In the genomic region with DNA sequence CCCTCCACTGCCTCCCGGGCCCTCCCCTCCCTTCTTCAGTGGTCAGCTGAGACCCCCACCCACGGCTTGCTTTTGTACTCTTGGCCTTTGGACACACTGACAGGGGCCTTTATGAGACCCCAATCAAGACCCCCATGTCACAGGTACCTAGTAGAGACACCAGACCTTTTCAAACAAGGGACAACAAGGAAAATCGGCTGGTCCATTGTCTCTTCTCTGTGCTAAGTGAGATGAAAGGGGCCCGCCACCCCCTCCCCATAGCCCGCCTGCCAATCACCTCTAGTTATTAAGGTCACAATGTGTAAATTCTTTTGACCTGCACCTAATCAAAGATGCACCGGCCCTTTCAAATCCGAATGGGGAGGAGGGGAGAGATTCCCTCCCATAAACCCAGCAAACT, we compare ENCODE assay signal across 17 mouse cellular contexts. TPM values are rescaled to one million over a fixed set of nuclear protein-coding genes. Genes with fewer than 3 reads are reported as not detected.
DNase-seq lines count a peak whose midpoint lies in the region; ATAC-seq lines count a peak whose summit lies in the region.
"Had no signal": no experiment of that assay in that cellular context is flagged by ENCODE, and none has a peak within 500 bp of the region (broad histone marks: within the 10 kb centered on the region; RNA-seq: fewer than 3 reads in every experiment).

No protein-coding gene starts in this region.

- DNase-seq in hindbrain, embryonic 10.5 days (ENCODE audit: low spot score) = peak; percentile 26
- no peak for DNase-seq in midbrain, embryonic 14.5 days
- peak; percentile 53 for DNase-seq in retina, embryonic 14.5 days (ENCODE audit: low spot score)
- DNase-seq in frontal cortex, postnatal 14 days (ENCODE audit: low spot score in 2 of 2) = no peak
- DNase-seq: adrenal gland, postnatal 25 days; cerebellum, adult 18-20 months; cerebellum, adult 9-11 months; cerebellum, postnatal 36 days; gastrocnemius, postnatal 14 days; heart, adult 2 months; heart, postnatal 14 days had no signal

- ATAC-seq in hindbrain, embryonic 13.5 days (ENCODE audit: low FRiP score) = no peak
- no peak for ATAC-seq in midbrain, embryonic 13.5 days
- ATAC-seq in midbrain, embryonic 14.5 days (ENCODE audit: low FRiP score, low TSS enrichment) = no peak

- H3K9me3 ChIP-seq in hindbrain, embryonic 10.5 days = no peaks in the 10 kb centered on the region
- no peaks in the 10 kb centered on the region for H3K9me3 ChIP-seq in hindbrain, embryonic 13.5 days
- no peaks in the 10 kb centered on the region for H3K9me3 ChIP-seq in midbrain, embryonic 13.5 days
- no peaks in the 10 kb centered on the region for H3K9me3 ChIP-seq in midbrain, embryonic 14.5 days (ENCODE audit: control insufficient read depth, low read length)
- H3K9me3 ChIP-seq: embryonic facial prominence, embryonic 13.5 days; heart, embryonic 15.5 days had no signal

- peak overlapping the region; percentile 68; the same call in 1 of the 2 replicates for H3K27ac ChIP-seq in hindbrain, embryonic 10.5 days
- no peak overlapping the region for H3K27ac ChIP-seq in hindbrain, embryonic 13.5 days
- no peak overlapping the region for H3K27ac ChIP-seq in midbrain, embryonic 13.5 days
- H3K27ac ChIP-seq in midbrain, embryonic 14.5 days (replicated peaks; ENCODE audit: low read depth, low read length) = no peak overlapping the region
- H3K27ac ChIP-seq: embryonic facial prominence, embryonic 13.5 days; heart, adult 2 months; heart, embryonic 15.5 days; hindbrain, postnatal 0 days had no signal

- peak overlapping the region; percentile 20 for H3K4me3 ChIP-seq in hindbrain, embryonic 10.5 days
- H3K4me3 ChIP-seq in hindbrain, embryonic 13.5 days = no peak overlapping the region
- no peak overlapping the region for H3K4me3 ChIP-seq in midbrain, embryonic 13.5 days (replicated peaks)
- no peak overlapping the region for H3K4me3 ChIP-seq in midbrain, embryonic 14.5 days (replicated peaks; ENCODE audit: low read depth, low read length)
- H3K4me3 ChIP-seq: embryonic facial prominence, embryonic 13.5 days; heart, adult 2 months; heart, embryonic 15.5 days had no signal

- H3K4me1 ChIP-seq in hindbrain, embryonic 10.5 days (replicated peaks) = peaks cover 45% of the 10 kb centered on the region
- peaks cover 33% of the 10 kb centered on the region for H3K4me1 ChIP-seq in hindbrain, embryonic 13.5 days (replicated peaks)
- peaks cover 31% of the 10 kb centered on the region for H3K4me1 ChIP-seq in midbrain, embryonic 13.5 days (replicated peaks)
- peaks cover 24% of the 10 kb centered on the region for H3K4me1 ChIP-seq in midbrain, embryonic 14.5 days (ENCODE audit: control insufficient read depth, insufficient read depth, low read length)

- H3K4me2 ChIP-seq in hindbrain, embryonic 13.5 days = no peak overlapping the region
- H3K4me2 ChIP-seq in midbrain, embryonic 13.5 days (replicated peaks) = no peak overlapping the region
- H3K4me2 ChIP-seq in midbrain, embryonic 14.5 days (ENCODE audit: low read length) = no peak overlapping the region
- H3K4me2 ChIP-seq: embryonic facial prominence, embryonic 13.5 days; heart, embryonic 11.5 days; heart, embryonic 15.5 days had no signal

- H3K36me3 ChIP-seq in hindbrain, embryonic 10.5 days = no peaks in the 10 kb centered on the region
- H3K36me3 ChIP-seq in hindbrain, embryonic 13.5 days = 0 out of 2 replicates have a peak, but pooled peaks cover 4% of the 10 kb centered on the region
- H3K36me3 ChIP-seq in midbrain, embryonic 13.5 days = 0 out of 2 replicates have a peak, but pooled peaks cover 6% of the 10 kb centered on the region
- no peaks in the 10 kb centered on the region for H3K36me3 ChIP-seq in midbrain, embryonic 14.5 days (ENCODE audit: control insufficient read depth, insufficient read depth, low read length)
- H3K36me3 ChIP-seq: heart, embryonic 15.5 days had no signal

- no peak overlapping the region for H3K9ac ChIP-seq in hindbrain, embryonic 13.5 days
- 0 out of 2 replicates have a peak overlapping the region, but pooled peaks have one; percentile 41 for H3K9ac ChIP-seq in midbrain, embryonic 13.5 days (replicated peaks)
- H3K9ac ChIP-seq in midbrain, embryonic 14.5 days (replicated peaks; ENCODE audit: low read length) = no peak overlapping the region
- H3K9ac ChIP-seq: heart, embryonic 15.5 days had no signal

- H3K27me3 ChIP-seq in hindbrain, embryonic 10.5 days (ENCODE audit: insufficient read depth, poor library complexity, severe bottlenecking) = peaks cover 98% of the 10 kb centered on the region
- H3K27me3 ChIP-seq in hindbrain, embryonic 13.5 days = peaks cover 48% of the 10 kb centered on the region
- peaks cover 9% of the 10 kb centered on the region; the same call in 1 of the 2 replicates for H3K27me3 ChIP-seq in midbrain, embryonic 13.5 days
- H3K27me3 ChIP-seq in midbrain, embryonic 14.5 days (ENCODE audit: control insufficient read depth, insufficient read depth, low read length) = no peaks in the 10 kb centered on the region
- H3K27me3 ChIP-seq: embryonic facial prominence, embryonic 13.5 days; heart, embryonic 15.5 days had no signal

- 22% methylated on average over 7 of the region's 7 CpGs for WGBS in hindbrain, embryonic 10.5 days
- 13% methylated on average over 7 of the region's 7 CpGs for whole genome bisulfite sequencing in hindbrain, embryonic 13.5 days
- 9% methylated on average over 7 of the region's 7 CpGs for WGBS in midbrain, embryonic 13.5 days
- WGBS in midbrain, embryonic 14.5 days = 9% methylated on average over 7 of the region's 7 CpGs

RNA-seq across cellular contexts. Expression of a gene that starts 43.4 kb away (rescaled TPM):
- polyA plus RNA-seq in hindbrain, embryonic 10.5 days (2016; fragmentation: Nextera tagmentation; extraction: Ambion mirVana) = 1.8 and 5.5 TPM in 2 replicates
- 3.6 and 4.2 TPM in 2 replicates for polyA plus RNA-seq in hindbrain, embryonic 13.5 days (2015; fragmentation: Nextera tagmentation; extraction: Ambion mirVana)
- 3.8 and 5.5 TPM in 2 replicates for polyA plus RNA-seq in midbrain, embryonic 13.5 days (2015; fragmentation: Nextera tagmentation; extraction: Ambion mirVana)
- 5.6 and 8.1 TPM in 2 replicates for polyA plus RNA-seq in midbrain, embryonic 14.5 days (2014; fragmentation: Nextera tagmentation; extraction: Ambion mirVana)

RNA-seq across cellular contexts. Expression of a gene that starts 56.3 kb away (rescaled TPM):
- 48.8 and 62.1 TPM in 2 replicates for polyA plus RNA-seq in hindbrain, embryonic 10.5 days (2016; fragmentation: Nextera tagmentation; extraction: Ambion mirVana)
- 61.8 and 73.4 TPM in 2 replicates for polyA plus RNA-seq in hindbrain, embryonic 13.5 days (2015; fragmentation: Nextera tagmentation; extraction: Ambion mirVana)
- polyA plus RNA-seq in midbrain, embryonic 13.5 days (2015; fragmentation: Nextera tagmentation; extraction: Ambion mirVana) = 50.0 and 57.1 TPM in 2 replicates
- 57.0 and 68.6 TPM in 2 replicates for polyA plus RNA-seq in midbrain, embryonic 14.5 days (2014; fragmentation: Nextera tagmentation; extraction: Ambion mirVana)

RNA-seq across cellular contexts. Expression of a gene that starts 56.4 kb away (rescaled TPM):
- polyA plus RNA-seq in hindbrain, embryonic 10.5 days (2016; fragmentation: Nextera tagmentation; extraction: Ambion mirVana) = 21.5 and 21.6 TPM in 2 replicates
- 13.5 and 14.6 TPM in 2 replicates for polyA plus RNA-seq in hindbrain, embryonic 13.5 days (2015; fragmentation: Nextera tagmentation; extraction: Ambion mirVana)
- polyA plus RNA-seq in midbrain, embryonic 13.5 days (2015; fragmentation: Nextera tagmentation; extraction: Ambion mirVana) = 15.8 and 16.6 TPM in 2 replicates
- polyA plus RNA-seq in midbrain, embryonic 14.5 days (2014; fragmentation: Nextera tagmentation; extraction: Ambion mirVana) = 11.9 and 14.2 TPM in 2 replicates

Comparison
In these comparisons a context has a peak if more than half of its experiments do, and no peak if none do; other contexts are left out.
1. DNase-seq: peak in hindbrain, embryonic 10.5 days (single experiment) and retina, embryonic 14.5 days (single experiment); none in midbrain, embryonic 14.5 days (single experiment) and frontal cortex, postnatal 14 days (0 of 2).